Mouse (Mus musculus) liver, postnatal 0 days (tissue): ENCODE results near the gene Misp. TPM values are rescaled to one million over a fixed set of nuclear protein-coding genes. Genes with fewer than 3 reads are reported as not detected.

Experiments used
- ATAC-seq: fragments of 200-750 bp; cut with Nextera tagmentation; 2 replicates; pipeline ENCODE4 v1.8.0; 2017; ENCODE audit warnings: mild to moderate bottlenecking, moderate library complexity
- DNase-seq: peaks from one replicate; pipeline ENCODE4 v3.0.0-alpha.2; 2016
- H3K27ac ChIP-seq: fragments of 300-500 bp; sonication (generic); 2 replicates; pipeline ENCODE4 v1.5.1; 2014; ENCODE audit warnings: antibody characterized with exemption, moderate library complexity, mild to moderate bottlenecking, low read depth
- H3K27me3 ChIP-seq: fragments of 300-500 bp; sonication (generic); 2 replicates; pipeline ENCODE4 v1.6.1; 2014; ENCODE audit warnings: low read length, control low read depth, mixed read lengths; ENCODE audit not compliant: insufficient read depth
- H3K36me3 ChIP-seq: fragments of 300-500 bp; sonication (generic); replicated peaks from 2 replicates; pipeline ENCODE4 v1.6.1; 2014; ENCODE audit warnings: mild to moderate bottlenecking, control low read depth, low read length, moderate library complexity, mixed read lengths; ENCODE audit not compliant: insufficient read depth
- H3K4me1 ChIP-seq: fragments of 300-500 bp; sonication (generic); 2 replicates; pipeline ENCODE4 v1.6.1; 2014; ENCODE audit warnings: antibody characterized with exemption, mild to moderate bottlenecking, control low read depth; ENCODE audit not compliant: insufficient read depth
- H3K4me2 ChIP-seq: fragments of 300-500 bp; sonication (generic); 2 replicates; pipeline ENCODE4 v1.6.1; 2014; ENCODE audit warnings: low read depth, mild to moderate bottlenecking, low read length, moderate library complexity, mixed read lengths
- H3K4me3 ChIP-seq: fragments of 300-500 bp; sonication (generic); 2 replicates; pipeline ENCODE4 v1.5.1; 2014; ENCODE audit warnings: low read depth, low read length
- H3K9ac ChIP-seq: fragments of 300-500 bp; sonication (generic); replicated peaks from 2 replicates; pipeline ENCODE4 v1.6.1; 2014; ENCODE audit warnings: mild to moderate bottlenecking, moderate library complexity
- H3K9me3 ChIP-seq: fragments of 300-500 bp; sonication (generic); 2 replicates; pipeline ENCODE4 v1.6.1; 2016; ENCODE audit warnings: mild to moderate bottlenecking, control low read depth, low read length, mixed read lengths
- CTCF ChIP-seq: sonication (generic); IDR thresholded peaks from 2 replicates; pipeline ENCODE4 v1.5.1; 2016; ENCODE audit warnings: antibody characterized with exemption, low read depth
- EP300 ChIP-seq: IDR thresholded peaks from 2 replicates; pipeline ENCODE4 v1.6.1; 2016; ENCODE audit warnings: antibody characterized with exemption, low read depth, mild to moderate bottlenecking
- WGBS: fragments of 180-500 bp; shearing (Covaris S2); extraction: QIAGEN DNeasy Blood & Tissue Kit; methylation state at CpG from one replicate; pipeline ENCODE4 v1.1.7; 2014; ENCODE audit not compliant: insufficient replicate concordance; 5-methylcytosine and 5-hydroxymethylcytosine counted together
- polyA plus RNA-seq: library from polyadenylated mRNA; unstranded; fragments of >200 nt; fragmentation: Nextera tagmentation; extraction: Ambion mirVana; gene quantifications from 2 replicates; pipeline ENCODE4 v1.2.1, GENCODE M21; 2015

Gene Misp
- polyA plus RNA-seq, 1 experiment from 2014 or later: 1.00 TPM

DNA sequence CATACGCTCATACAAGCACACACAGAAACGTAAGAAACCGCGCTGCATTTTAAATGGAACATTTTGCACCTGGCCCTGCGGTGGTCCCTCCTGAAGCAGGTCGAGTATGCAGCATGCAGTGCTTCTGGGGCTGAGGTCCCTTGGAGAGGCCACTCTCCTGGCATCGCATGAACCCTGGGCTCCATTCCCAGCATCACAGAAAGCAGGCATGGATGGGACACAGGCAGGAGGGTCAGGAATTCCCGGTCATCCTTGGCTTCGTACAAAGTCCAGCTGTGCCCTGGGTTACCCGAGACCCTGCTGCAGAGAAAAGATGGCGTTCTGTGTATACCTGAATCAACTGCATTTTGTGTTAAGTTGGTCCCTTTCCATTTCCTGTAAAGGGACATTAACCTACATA is 20.3 kb upstream of the Misp start:
- Histone ChIP-seq H3K9ac (no peak overlapping the region), H3K36me3 (no peaks in the 10 kb centered on the region), H3K4me3 (no peak overlapping the region), H3K9me3 (no peaks in the 10 kb centered on the region), H3K4me2 (no peak overlapping the region), H3K27me3 (no peaks in the 10 kb centered on the region), H3K4me1 (peaks cover 20% of the 10 kb centered on the region), H3K27ac (no peak overlapping the region)
- 75% methylated on average over 11 of the region's 11 CpGs for WGBS
- ATAC-seq: no peak
- TF ChIP-seq CTCF: no peak
- no peak for DNase-seq

DNA sequence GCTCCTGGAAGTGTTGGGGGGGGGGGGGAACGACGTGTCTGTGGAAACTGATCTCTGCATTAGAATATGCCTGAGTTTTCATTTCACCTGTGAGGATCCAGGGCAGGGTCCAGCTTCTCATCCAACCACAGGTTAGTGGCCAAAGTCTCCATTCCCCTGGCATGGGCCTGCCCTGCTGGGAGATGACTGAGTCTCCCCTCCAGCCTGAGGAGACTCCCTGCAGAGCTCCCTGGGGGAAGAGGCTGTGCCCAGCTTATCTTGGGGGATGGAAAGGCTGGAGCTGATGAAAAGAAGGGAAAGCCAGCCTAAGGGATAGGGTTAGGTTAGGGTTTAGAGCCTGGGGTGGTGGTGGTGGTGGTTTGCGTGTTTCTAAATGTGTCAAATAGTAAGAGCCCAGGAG is 19.0 kb upstream of the Misp start:
- 50% methylated on average over 3 of the region's 3 CpGs for WGBS

DNA sequence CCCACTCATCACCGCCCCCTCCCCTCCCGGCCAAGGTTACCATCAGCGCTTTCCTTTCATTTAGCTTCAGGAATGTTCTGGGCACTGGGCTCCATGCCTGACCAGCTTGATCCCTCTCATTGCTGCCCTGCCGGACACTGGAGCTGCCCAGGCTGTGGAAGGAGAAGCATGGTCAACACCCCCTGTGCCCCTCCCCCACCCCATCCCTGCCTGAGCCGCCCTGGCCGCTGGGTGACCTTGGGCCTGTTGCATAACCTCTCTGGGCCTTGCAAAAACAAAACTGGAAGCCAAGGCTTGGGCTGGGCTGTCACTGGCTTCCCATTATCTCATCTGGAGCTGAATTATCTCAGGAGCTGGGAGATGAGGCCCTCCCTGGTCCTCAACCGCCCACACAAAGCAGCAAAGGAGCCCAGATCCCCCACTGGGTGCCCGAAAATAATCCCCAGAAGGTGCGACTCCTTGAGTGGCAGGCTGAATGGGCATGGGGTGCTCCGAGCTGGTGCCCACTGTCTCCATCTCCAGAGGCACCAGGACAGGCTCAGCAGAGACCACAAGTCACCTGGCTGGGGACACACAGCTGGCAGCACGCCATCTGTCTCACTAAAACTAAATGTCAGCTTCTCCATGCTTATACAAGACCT is 18.3 kb upstream of the Misp start:
- H3K27me3 ChIP-seq: no peaks in the 10 kb centered on the region
- peak overlapping the region; percentile 46; the same call in 1 of the 2 replicates for H3K9ac ChIP-seq
- peak overlapping the region; percentile 62 for H3K4me2 ChIP-seq
- peaks cover 21% of the 10 kb centered on the region for H3K4me1 ChIP-seq
- WGBS: 39% methylated on average over 11 of the region's 11 CpGs
- TF ChIP-seq CTCF: no peak
- TF ChIP-seq EP300: no peak
- H3K4me3 ChIP-seq: peak overlapping the region; percentile 19; the same call in 1 of the 2 replicates
- H3K9me3 ChIP-seq: no peaks in the 10 kb centered on the region
- H3K36me3 ChIP-seq: no peaks in the 10 kb centered on the region
- ATAC-seq: peak; percentile 82
- peak overlapping the region; percentile 64 for H3K27ac ChIP-seq
- DNase-seq: peak; percentile 87

More for the DNA sequence above, 19.0 kb upstream of the Misp start:
- Histone ChIP-seq H3K4me2 (peak overlapping the region; percentile 62), H3K27ac (peak overlapping the region; percentile 64), H3K27me3 (no peaks in the 10 kb centered on the region), H3K4me3 (peak overlapping the region; percentile 19; the same call in 1 of the 2 replicates), H3K9me3 (no peaks in the 10 kb centered on the region), H3K36me3 (no peaks in the 10 kb centered on the region), H3K4me1 (peaks cover 20% of the 10 kb centered on the region), H3K9ac (peak overlapping the region; percentile 46; the same call in 1 of the 2 replicates)
- DNase-seq (no peak), ATAC-seq (peak; percentile 18; the same call in 1 of the 2 replicates)
- no peak for TF ChIP-seq EP300
- TF ChIP-seq CTCF: no peak

DNA sequence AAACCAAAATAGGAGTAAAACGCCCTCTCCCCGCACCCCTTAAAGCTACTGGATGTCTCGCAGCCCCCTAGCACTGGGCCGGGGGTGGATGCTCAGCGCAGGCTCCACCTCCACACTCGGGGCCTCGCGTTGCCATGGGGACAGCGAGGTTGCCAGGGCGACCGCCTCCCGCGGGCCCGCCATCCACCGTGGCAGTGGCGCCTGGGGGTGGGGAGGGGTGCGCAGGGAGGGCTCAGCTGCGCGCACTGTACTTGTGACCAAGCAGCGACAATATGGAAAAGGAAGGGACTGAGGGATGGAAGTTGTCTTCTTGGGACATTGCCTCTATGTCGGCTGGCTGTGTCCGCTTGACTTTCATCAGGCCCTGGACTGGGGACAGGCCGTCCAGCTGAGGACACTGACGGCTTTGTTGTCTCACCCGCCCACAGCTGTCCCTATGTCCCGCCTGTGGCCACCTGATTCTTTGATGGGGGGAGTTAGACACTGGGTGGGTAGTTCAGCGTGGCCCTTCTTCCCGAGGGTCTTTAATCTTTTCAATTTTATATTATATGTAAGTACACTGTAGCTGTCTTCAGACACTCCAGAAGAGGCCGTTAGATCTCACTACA is 17.0 kb upstream of the Misp start:
- H3K4me1 ChIP-seq: peaks cover 22% of the 10 kb centered on the region
- H3K9ac ChIP-seq: no peak overlapping the region
- no peak overlapping the region for H3K4me3 ChIP-seq
- no peaks in the 10 kb centered on the region for H3K9me3 ChIP-seq
- H3K27ac ChIP-seq: no peak overlapping the region; the same call in 1 of the 2 replicates
- H3K27me3 ChIP-seq: no peaks in the 10 kb centered on the region
- 49% methylated on average over 29 of the region's 29 CpGs for WGBS
- H3K36me3 ChIP-seq: no peaks in the 10 kb centered on the region
- no peak for TF ChIP-seq CTCF
- TF ChIP-seq EP300: no peak
- ATAC-seq (no peak), DNase-seq (peak; percentile 39)
- H3K4me2 ChIP-seq: no peak overlapping the region

DNA sequence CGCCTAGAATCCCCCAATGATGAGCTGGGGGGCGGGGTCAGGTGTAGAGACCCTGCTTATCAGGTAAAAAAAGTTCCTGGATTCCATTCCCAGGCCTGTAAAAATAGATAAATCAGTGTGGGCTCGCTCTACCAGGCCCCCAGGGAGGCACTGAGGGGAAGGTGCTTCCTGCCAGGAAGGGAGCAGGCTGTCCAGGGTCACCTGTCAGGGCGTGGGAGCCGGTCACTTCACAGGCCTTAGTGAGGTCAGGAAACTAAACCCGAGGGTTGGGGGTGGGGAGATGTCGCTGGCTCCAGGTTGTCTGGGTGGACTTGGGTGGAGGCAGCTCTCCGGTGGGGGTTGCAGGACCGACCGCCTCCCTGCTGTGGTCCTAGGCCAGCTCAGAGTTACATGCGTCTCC is 15.2 kb upstream of the Misp start:
- no peak for TF ChIP-seq EP300
- TF ChIP-seq CTCF: no peak
- Histone ChIP-seq H3K4me3 (no peak overlapping the region), H3K9ac (peak overlapping the region; percentile 21; the same call in 1 of the 2 replicates), H3K9me3 (no peaks in the 10 kb centered on the region), H3K36me3 (no peaks in the 10 kb centered on the region), H3K4me2 (no peak overlapping the region), H3K27ac (no peak overlapping the region), H3K27me3 (no peaks in the 10 kb centered on the region), H3K4me1 (peaks cover 27% of the 10 kb centered on the region)
- no peak for ATAC-seq
- 41% methylated on average over 11 of the region's 11 CpGs for whole genome bisulfite sequencing
- no peak for DNase-seq

DNA sequence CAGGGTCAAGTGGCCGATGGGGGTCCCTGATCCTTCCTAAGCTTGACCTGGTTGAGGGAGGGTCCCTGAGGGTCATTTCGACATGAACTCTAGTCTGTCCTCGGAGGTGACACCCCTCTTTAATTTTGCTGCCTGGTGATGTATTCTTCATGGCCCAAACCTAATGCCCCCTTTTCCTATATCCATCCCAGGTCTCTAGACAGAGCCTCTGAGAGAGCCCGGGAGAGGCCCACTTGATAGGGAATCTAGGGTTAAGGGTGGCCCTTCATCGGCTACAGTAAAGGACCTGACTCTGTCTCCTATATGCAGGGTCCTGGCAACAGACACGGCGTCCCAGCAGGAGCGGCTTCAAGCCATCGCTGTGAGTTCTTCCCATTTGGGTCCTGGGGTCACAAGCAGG is 14.5 kb upstream of the Misp start:
- no peak overlapping the region for H3K4me2 ChIP-seq
- TF ChIP-seq CTCF (no peak), EP300 (no peak)
- H3K27me3 ChIP-seq: no peaks in the 10 kb centered on the region
- no peaks in the 10 kb centered on the region for H3K9me3 ChIP-seq
- no peaks in the 10 kb centered on the region for H3K36me3 ChIP-seq
- no peak overlapping the region for H3K4me3 ChIP-seq
- H3K27ac ChIP-seq: no peak overlapping the region
- ATAC-seq (no peak), DNase-seq (no peak)
- no peak overlapping the region for H3K9ac ChIP-seq
- WGBS: 74% methylated on average over 9 of the region's 9 CpGs
- peaks cover 27% of the 10 kb centered on the region for H3K4me1 ChIP-seq
